Mouse (Mus musculus): Measurements from ENCODE around the gene Mon2.

The Mon2 gene

DNA sequence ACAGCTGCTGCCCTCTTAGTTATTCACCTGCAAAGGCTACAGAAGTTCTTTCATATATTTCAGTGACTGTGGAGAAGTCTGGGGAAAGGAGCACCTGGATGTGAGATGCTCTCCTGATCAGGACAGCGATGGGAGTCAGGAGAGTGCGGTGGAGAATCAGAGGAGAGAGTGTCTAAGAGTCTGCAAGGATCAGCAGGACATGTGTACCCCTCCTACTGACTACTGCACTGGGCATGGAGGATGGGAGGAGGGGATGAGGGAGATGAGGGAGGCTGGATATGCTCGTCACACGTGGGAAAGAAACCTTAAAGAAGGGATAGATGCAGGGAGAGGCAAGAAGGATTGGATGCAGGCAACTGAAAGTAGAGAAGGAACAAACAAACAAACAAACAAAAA lies 112.1 kb downstream of the Mon2 start:
- no peak for DNase-seq (ENCODE audit: low spot score in 2 of 2)

GRCm38 (mm10) chr10:122963463-122964240 lies 112.7 kb downstream of the Mon2 start:
- DNase-seq (ENCODE audit: low spot score in 2 of 2): no peak

DNA sequence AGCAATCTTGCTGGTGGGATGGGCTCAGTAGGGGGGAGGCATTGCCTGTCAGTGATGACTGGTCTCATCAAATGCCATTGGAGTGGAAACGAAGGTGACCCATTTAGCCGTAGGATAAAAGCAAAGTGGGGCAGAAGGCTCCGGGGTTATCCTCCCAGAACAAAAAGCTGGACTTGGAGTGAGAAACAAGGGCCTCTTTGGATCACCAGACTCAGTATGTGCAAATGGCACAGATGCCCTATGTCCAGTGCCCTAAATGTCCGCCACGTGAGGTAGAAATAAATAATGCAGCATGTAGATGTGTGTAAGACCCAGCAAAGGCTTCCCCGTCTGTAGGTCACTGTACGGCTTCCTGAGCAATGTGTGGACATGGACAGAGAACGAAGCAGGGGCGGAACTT lies 113.7 kb downstream of the Mon2 start:
- no peak for DNase-seq (ENCODE audit: low spot score in 2 of 2)

- no peak for DNase-seq (ENCODE audit: low spot score in 2 of 2)
Measured at GRCm38 (mm10) chr10:122961494-122961893, 114.8 kb downstream of the Mon2 start.

DNA sequence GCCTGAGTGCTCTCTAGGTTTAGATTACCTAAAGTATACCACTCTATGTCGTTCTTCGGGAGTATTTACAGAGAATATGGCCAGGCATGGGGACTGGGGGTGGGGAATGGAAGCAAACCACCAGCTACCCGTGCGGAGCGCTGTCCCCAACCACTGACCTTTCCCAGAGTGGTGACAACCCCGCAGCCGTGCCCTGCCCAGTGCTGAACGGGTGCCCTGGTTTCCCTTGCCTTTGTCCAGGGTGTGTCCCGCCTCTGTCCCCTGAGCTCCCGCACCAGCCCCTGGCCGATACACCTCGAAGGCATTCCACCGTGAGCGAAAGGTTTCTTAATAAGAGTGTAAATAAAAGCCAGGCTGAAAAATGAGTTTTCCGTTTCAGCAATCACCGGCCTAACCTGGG lies 115.6 kb downstream of the Mon2 start:
- no peak for DNase-seq (ENCODE audit: low spot score in 2 of 2)

GRCm38 (mm10) chr10:122960216-122960615 lies 116.1 kb downstream of the Mon2 start:
- no peak for DNase-seq (ENCODE audit: low spot score in 2 of 2)

DNA sequence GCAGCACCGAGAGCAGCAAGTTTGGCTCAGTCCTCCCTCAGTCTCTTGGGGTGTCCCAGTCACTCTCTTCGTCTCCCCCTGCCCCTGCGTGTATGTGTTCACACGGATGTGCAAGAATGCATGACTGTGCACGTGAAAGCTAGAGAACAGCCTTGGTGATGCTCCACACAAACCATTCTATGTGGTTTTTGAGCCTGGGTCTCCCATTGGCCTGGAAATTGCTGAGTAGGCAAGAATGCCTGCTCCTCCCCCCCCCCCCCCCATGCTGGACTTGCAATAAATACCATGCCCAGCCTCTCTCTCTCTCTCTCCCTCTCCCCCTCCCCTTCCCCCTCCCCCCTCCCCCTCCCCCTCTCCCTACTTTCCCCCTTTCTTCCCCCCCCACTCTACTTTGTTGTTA lies 117.6 kb downstream of the Mon2 start:
- no peak for DNase-seq (ENCODE audit: low spot score in 2 of 2)

GRCm38 (mm10) chr10:122957918-122958317 lies 118.4 kb downstream of the Mon2 start:
- no peak for DNase-seq (ENCODE audit: low spot score in 2 of 2)

GRCm38 (mm10) chr10:122953576-122953975 lies 122.7 kb downstream of the Mon2 start:
- DNase-seq (ENCODE audit: low spot score in 2 of 2): no peak

DNA sequence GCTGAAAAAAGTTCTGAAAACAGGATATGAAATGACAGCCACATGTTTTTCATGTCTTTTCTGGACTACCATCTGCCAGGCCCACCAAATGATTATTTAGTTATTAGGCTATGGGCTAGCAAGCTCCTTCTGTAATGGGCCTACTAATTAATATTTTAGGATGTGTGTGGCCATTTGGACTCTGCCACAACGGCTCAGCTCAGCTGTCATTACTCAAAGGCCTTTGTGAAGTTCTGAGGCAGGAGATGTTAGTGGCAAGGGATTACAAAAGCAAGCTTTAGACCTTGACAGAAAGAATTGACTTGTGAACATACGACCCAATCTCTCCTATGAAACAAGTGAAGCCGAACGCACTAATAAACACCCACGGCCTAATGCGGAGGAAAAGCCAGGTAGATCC lies 125.3 kb downstream of the Mon2 start:
- no peak for DNase-seq (ENCODE audit: low spot score in 2 of 2)

GRCm38 (mm10) chr10:122944888-122945287 lies 131.4 kb downstream of the Mon2 start:
- no peak for DNase-seq (ENCODE audit: low spot score in 2 of 2)

DNA sequence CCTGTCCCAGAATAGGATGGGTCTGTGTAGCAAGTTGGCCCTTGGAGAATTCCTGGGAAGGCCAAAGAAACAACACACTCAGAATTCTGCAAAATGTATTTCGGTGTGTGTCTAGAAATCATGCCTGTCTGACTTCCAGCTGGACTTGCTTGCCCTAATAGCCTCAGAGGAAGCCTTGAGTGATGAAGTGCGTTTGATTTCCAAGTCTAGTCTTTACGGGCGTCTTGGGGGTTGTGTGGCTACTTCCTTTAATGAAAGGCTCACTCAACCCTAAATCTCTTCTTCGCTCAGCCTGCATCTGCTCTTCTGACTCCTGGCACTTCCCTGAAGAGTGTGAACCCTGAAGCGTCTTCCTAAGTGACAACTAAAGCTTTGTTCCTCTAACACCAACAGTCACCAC lies 132.5 kb downstream of the Mon2 start:
- DNase-seq (ENCODE audit: low spot score in 2 of 2): no peak

DNA sequence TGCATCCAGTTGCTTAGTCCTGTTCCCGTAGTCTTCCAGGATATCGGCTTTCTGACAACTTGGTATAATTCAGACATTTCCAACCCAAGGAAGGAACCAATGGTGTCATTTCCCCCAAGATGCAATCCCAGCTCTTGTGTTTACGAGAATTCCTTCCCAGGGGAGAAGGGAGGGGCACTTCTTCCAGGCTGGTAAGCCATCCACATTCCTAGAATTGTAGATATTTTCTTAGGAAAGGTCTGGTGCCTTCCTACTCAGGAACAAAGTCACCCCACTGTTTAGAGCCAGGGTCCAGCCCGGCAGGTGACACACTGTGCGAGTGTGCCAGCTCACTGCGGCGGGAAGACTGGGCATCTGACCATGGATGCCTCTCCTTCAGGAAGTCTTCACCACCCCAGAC lies 133.5 kb downstream of the Mon2 start:
- no peak for DNase-seq (ENCODE audit: low spot score in 2 of 2)

Measured in spleen, postnatal 4 days (tissue).